Mouse (Mus musculus) lung, postnatal 0 days (tissue): ENCODE results near the gene Nodal.

Experiments used
- CTCF ChIP-seq: IDR thresholded peaks from 2 replicates; pipeline ENCODE4 v1.5.1; 2016; ENCODE audit warnings: antibody characterized with exemption, mild to moderate bottlenecking
- EP300 ChIP-seq: IDR thresholded peaks from 2 replicates; pipeline ENCODE4 v1.6.1; 2016; ENCODE audit warnings: antibody characterized with exemption, mild to moderate bottlenecking, control low read depth

DNA sequence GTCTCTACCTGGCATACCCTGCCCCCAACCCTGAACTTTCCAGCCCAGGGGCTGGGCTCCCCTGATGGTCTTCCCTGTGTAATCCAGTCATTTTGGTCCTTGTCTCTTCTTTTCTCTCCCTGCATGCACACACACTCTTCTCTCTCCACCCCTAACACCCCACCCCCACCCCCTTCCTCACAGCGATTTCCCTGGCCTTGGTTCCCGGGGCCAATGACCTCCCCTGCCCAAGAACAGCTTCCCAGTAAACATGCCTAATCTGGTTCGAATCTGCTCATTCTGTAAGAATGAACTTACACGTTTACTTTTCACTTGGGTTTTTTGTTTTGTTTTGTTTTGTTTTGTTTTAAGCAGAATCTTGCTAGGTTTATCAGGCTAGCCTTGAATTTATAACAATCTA is 8.0 kb upstream of the Nodal start:
- TF ChIP-seq CTCF (no peak), EP300 (no peak)
